Mouse (Mus musculus) liver, embryonic 14.5 days (tissue): ENCODE data around the gene Cap2. TPM values are rescaled to one million over a fixed set of nuclear protein-coding genes. Genes with fewer than 3 reads are reported as not detected.

Source experiments
- ATAC-seq: fragments of 200-750 bp; cut with Nextera tagmentation; 2 replicates; pipeline ENCODE4 v1.8.0; 2017; ENCODE audit warnings: moderate number of reproducible peaks, mild to moderate bottlenecking, moderate library complexity; ENCODE audit not compliant: insufficient read depth
- DNase-seq, 3 experiments: peaks; one replicate each; pipeline ENCODE4 v3.0.0-alpha.2; 2012 to 2013; ENCODE audit warnings: low read depth in 3 of 3, low spot score in 3 of 3
- H3K27ac ChIP-seq: fragments of 300-500 bp; sonication (generic); 2 replicates; pipeline ENCODE4 v1.5.1; 2014; ENCODE audit warnings: moderate library complexity, mild to moderate bottlenecking, control low read depth, inconsistent platforms
- H3K27me3 ChIP-seq: fragments of 300-500 bp; sonication (generic); 2 replicates; pipeline ENCODE4 v1.6.1; 2014; ENCODE audit warnings: mild to moderate bottlenecking, low read length, moderate library complexity; ENCODE audit not compliant: control insufficient read depth, insufficient read depth
- H3K36me3 ChIP-seq: fragments of 300-500 bp; sonication (generic); replicated peaks from 2 replicates; pipeline ENCODE4 v1.6.1; 2014; ENCODE audit warnings: low read depth; ENCODE audit not compliant: control insufficient read depth, insufficient read depth
- H3K4me1 ChIP-seq, 2 experiments: fragments of 200-500 bp in 1 of 2; fragments of 300-500 bp in 1 of 2; sonication (generic) in 1 of 2; replicated peaks; 2 replicates each; pipeline ENCODE4 v1.6.1; 2012 to 2014; ENCODE audit warnings: antibody characterized with exemption in 1 of 2, inconsistent platforms in 1 of 2, low read length in 1 of 2; ENCODE audit not compliant: control insufficient read depth in 2 of 2, insufficient read depth in 2 of 2
- H3K4me2 ChIP-seq: fragments of 300-500 bp; sonication (generic); 2 replicates; pipeline ENCODE4 v1.6.1; 2014; ENCODE audit warnings: low read depth, mild to moderate bottlenecking, control low read depth, moderate library complexity
- H3K4me3 ChIP-seq, 2 experiments: fragments of 200-500 bp in 1 of 2; fragments of 300-500 bp in 1 of 2; sonication (generic) in 1 of 2; 2 replicates each; pipeline ENCODE4 v1.5.1; 2012 to 2014; ENCODE audit warnings: low read depth in 2 of 2, low read length in 2 of 2, mild to moderate bottlenecking in 2 of 2, control low read depth in 1 of 2, inconsistent platforms in 1 of 2, moderate library complexity in 1 of 2; ENCODE audit not compliant: insufficient read depth in 1 of 2
- H3K9ac ChIP-seq: fragments of 300-500 bp; sonication (generic); replicated peaks from 2 replicates; pipeline ENCODE4 v1.6.1; 2014; ENCODE audit warnings: mild to moderate bottlenecking, control low read depth, moderate library complexity
- H3K9me3 ChIP-seq: fragments of 300-500 bp; sonication (generic); 2 replicates; pipeline ENCODE4 v1.6.1; 2016; ENCODE audit warnings: low read length, mixed read lengths; ENCODE audit not compliant: control insufficient read depth
- CTCF ChIP-seq: IDR thresholded peaks from 2 replicates; pipeline ENCODE4 v1.5.1; 2016; ENCODE audit warnings: antibody characterized with exemption, low read depth, control low read depth
- EP300 ChIP-seq: IDR thresholded peaks from 2 replicates; pipeline ENCODE4 v1.6.1; 2016; ENCODE audit warnings: antibody characterized with exemption, low read depth
- WGBS: fragments of 180-500 bp; shearing (Covaris S2); extraction: QIAGEN DNeasy Blood & Tissue Kit; methylation state at CpG from one replicate; pipeline ENCODE4 v1.1.7; 2014; ENCODE audit not compliant: insufficient replicate concordance; 5-methylcytosine and 5-hydroxymethylcytosine counted together
- polyA plus RNA-seq, 2 experiments: library from polyadenylated mRNA; depleted of rRNA in 1 of 2; stranded (reverse) in 1 of 2; unstranded in 1 of 2; fragments of >200 nt; fragmentation: Nextera tagmentation in 1 of 2; extraction: Ambion mirVana in 1 of 2; gene quantifications; 2 replicates each; pipeline versions ENCODE4 v1.2.1 to v1.2.3; 2012 to 2014

The Cap2 gene
- polyA plus RNA-seq, 2 experiments: 0.55 TPM

GRCm38 (mm10) chr13:46523235-46523634, 21.6 kb downstream of the Cap2 start:
- TF ChIP-seq EP300 (no peak), CTCF (no peak)
- Histone ChIP-seq H3K36me3 (no peaks in the 10 kb centered on the region), H3K4me2 (no peak overlapping the region), H3K4me3 (no peak overlapping the region), H3K4me1 (no peaks in the 10 kb centered on the region), H3K9me3 (no peaks in the 10 kb centered on the region), H3K27me3 (no peaks in the 10 kb centered on the region), H3K27ac (no peak overlapping the region), H3K9ac (no peak overlapping the region)
- no peak for ATAC-seq
- 35% methylated on average over 5 of the region's 5 CpGs for WGBS
- DNase-seq: no peak

GRCm38 (mm10) chr13:46523712-46524111, 22.1 kb downstream of the Cap2 start:
- Histone ChIP-seq H3K9me3 (no peaks in the 10 kb centered on the region), H3K4me2 (no peak overlapping the region), H3K4me1 (no peaks in the 10 kb centered on the region), H3K9ac (no peak overlapping the region), H3K27ac (no peak overlapping the region), H3K36me3 (no peaks in the 10 kb centered on the region), H3K27me3 (no peaks in the 10 kb centered on the region), H3K4me3 (no peak overlapping the region)
- TF ChIP-seq EP300: no peak
- no peak for TF ChIP-seq CTCF
- WGBS: 68% methylated on average over 12 of the region's 12 CpGs
- no peak for ATAC-seq
- DNase-seq: no peak

- ATAC-seq: no peak
- no peaks in the 10 kb centered on the region for H3K4me1 ChIP-seq
Observed at GRCm38 (mm10) chr13:46525295-46526255, 23.9 kb downstream of the Cap2 start.

GRCm38 (mm10) chr13:46526645-46527044, 25.0 kb downstream of the Cap2 start:
- no peak overlapping the region for H3K4me3 ChIP-seq
- 23% methylated on average over 3 of the region's 3 CpGs for WGBS
- H3K27me3 ChIP-seq: no peaks in the 10 kb centered on the region
- H3K4me2 ChIP-seq: no peak overlapping the region
- no peak overlapping the region for H3K9ac ChIP-seq
- no peak for ATAC-seq
- no peak for DNase-seq
- H3K4me1 ChIP-seq: no peaks in the 10 kb centered on the region
- TF ChIP-seq EP300 (no peak), CTCF (no peak)
- no peaks in the 10 kb centered on the region for H3K9me3 ChIP-seq
- H3K27ac ChIP-seq: no peak overlapping the region
- no peaks in the 10 kb centered on the region for H3K36me3 ChIP-seq

More at GRCm38 (mm10) chr13:46525295-46526255, 23.9 kb downstream of the Cap2 start:
- TF ChIP-seq EP300 (no peak), CTCF (no peak)
- H3K9me3 ChIP-seq: no peaks in the 10 kb centered on the region
- H3K27me3 ChIP-seq: no peaks in the 10 kb centered on the region
- 73% methylated on average over 18 of the region's 18 CpGs for WGBS
- H3K9ac ChIP-seq: no peak overlapping the region
- DNase-seq: no peak
- H3K4me2 ChIP-seq: no peak overlapping the region
- no peak overlapping the region for H3K27ac ChIP-seq
- H3K36me3 ChIP-seq: no peaks in the 10 kb centered on the region
- H3K4me3 ChIP-seq: no peak overlapping the region

GRCm38 (mm10) chr13:46527340-46527739, 25.7 kb downstream of the Cap2 start:
- DNase-seq (no peak), ATAC-seq (no peak)
- H3K27ac ChIP-seq: no peak overlapping the region
- H3K4me3 ChIP-seq: no peak overlapping the region
- no peaks in the 10 kb centered on the region for H3K36me3 ChIP-seq
- no peaks in the 10 kb centered on the region for H3K9me3 ChIP-seq
- no peak overlapping the region for H3K9ac ChIP-seq
- 61% methylated on average over 5 of the region's 5 CpGs for WGBS
- TF ChIP-seq EP300 (no peak), CTCF (no peak)
- H3K4me2 ChIP-seq: no peak overlapping the region
- H3K4me1 ChIP-seq: no peaks in the 10 kb centered on the region
- H3K27me3 ChIP-seq: no peaks in the 10 kb centered on the region
